Mouse (Mus musculus): ENCODE measurements around the gene Nr1i3.

DNA sequence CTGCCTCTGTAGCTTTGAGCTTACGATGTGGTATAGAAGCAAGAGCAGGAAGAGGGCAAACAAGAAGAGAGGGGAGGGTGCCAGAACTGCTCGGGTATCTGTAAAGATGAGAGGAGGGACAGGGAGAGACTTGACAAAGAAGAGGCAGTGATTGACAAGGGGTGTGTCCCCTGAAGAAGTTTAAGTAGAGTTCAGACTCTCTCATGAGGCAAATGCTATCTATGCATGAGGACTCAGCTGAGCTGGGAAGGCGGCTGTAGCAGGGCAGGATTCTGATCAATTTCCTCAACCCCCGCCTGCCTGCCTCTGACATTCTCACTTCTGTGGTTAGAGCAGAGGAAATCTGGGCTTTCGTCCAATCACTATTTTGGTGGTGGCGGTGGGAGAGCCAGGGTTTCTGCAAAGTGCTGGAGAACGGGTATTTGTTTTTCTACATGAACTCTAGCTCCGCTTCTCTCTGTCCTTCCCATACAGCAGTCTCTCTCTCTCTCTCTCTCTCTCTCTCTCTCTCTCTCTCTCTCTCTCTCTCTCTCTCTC lies 48.9 kb downstream of the Nr1i3 start:
- no peak for TF ChIP-seq CTCF (IDR thresholded peaks at IDR 0.05; ENCODE audit: borderline replicate concordance, control insufficient read depth, extremely low read depth, insufficient read depth, low read length, poor library complexity)
- TF ChIP-seq POLR2A (IDR thresholded peaks at IDR 0.05; ENCODE audit: control insufficient read depth, extremely low read depth, insufficient read depth, low read length, poor library complexity), result no peak
